Comparison of ENCODE assay signal across 6 mouse cellular contexts in genomic region chr17:46846573-46846972, GRCm38 (mm10). TPM values are rescaled to one million over a fixed set of nuclear protein-coding genes. Genes with fewer than 3 reads are reported as not detected.
DNase-seq lines count a peak whose midpoint lies in the region; TF ChIP-seq lines count a peak whose summit lies in the region.
"Not testable (repeated sequence)": the region's sequence is repeated elsewhere in the genome, so short reads cannot be mapped to it uniquely, and the experiment has no call there.

No protein-coding gene starts in this region.

- not testable (repeated sequence) for TF ChIP-seq CTCF in E14TG2a.4 (conservative IDR thresholded peaks at IDR 0.05; ENCODE audit: low read length); ES-Bruce4 (IDR thresholded peaks at IDR 0.05; ENCODE audit: low read depth, low read length)

- TF ChIP-seq POLR2A in ES-Bruce4 (IDR thresholded peaks at IDR 0.05; ENCODE audit: insufficient read depth, low read length), result peak; percentile 34

- H3K4me1 ChIP-seq in E14TG2a.4 (replicated peaks; ENCODE audit: low read depth, low read length), result peaks cover 93% of the 10 kb centered on the region
- H3K4me1 ChIP-seq in ES-Bruce4 (ENCODE audit: control insufficient read depth, insufficient read depth, low read length), result not testable (repeated sequence)
- peaks cover 0 to 22% of the 10 kb centered on the region in 2 experiments for H3K4me1 ChIP-seq in ES-E14 (ENCODE audit: control insufficient read depth in 2 of 2, insufficient read depth in 2 of 2, low read length in 2 of 2, poor library complexity in 1 of 2)

- H3K4me3 ChIP-seq in E14TG2a.4 (replicated peaks; ENCODE audit: low read length), result peak overlapping the region; percentile 79
- H3K4me3 ChIP-seq in ES-Bruce4 (ENCODE audit: low read depth, low read length), result peak overlapping the region; percentile 33; the same call in 1 of the 2 replicates
- H3K4me3 ChIP-seq in ES-E14 (ENCODE audit: insufficient read depth in 1 of 2, low read depth in 1 of 2, low read length in 2 of 2, poor library complexity in 1 of 2, severe bottlenecking in 1 of 2), result peak overlapping the region; percentile 63 to 68

- H3K9ac ChIP-seq in ES-Bruce4 (ENCODE audit: low read depth, poor library complexity, severe bottlenecking), result peak overlapping the region; percentile 27; the same call in 1 of the 2 replicates
- H3K9ac ChIP-seq in ES-E14 (ENCODE audit: insufficient read depth, low read depth, low read length, poor library complexity, severe bottlenecking), result peak overlapping the region; percentile 88

- DNase-seq in ES-CJ7 (ENCODE audit: low read depth, low spot score) (peak; percentile 85), R1 (ENCODE audit: low read depth, low spot score) (peak; percentile 94), ZHBTc4 (ENCODE audit: low read depth, low spot score) (peak; percentile 94)
- not testable (repeated sequence) for DNase-seq in ES-E14 (ENCODE audit: low read depth, low spot score)

- H3K36me3 ChIP-seq in E14TG2a.4 (ENCODE audit: insufficient read depth, low read length), result peaks cover 33% of the 10 kb centered on the region
- H3K36me3 ChIP-seq in ES-Bruce4 (ENCODE audit: control insufficient read depth, insufficient read depth, low read length, poor library complexity, severe bottlenecking); ES-E14 (ENCODE audit: control insufficient read depth, insufficient read depth, low read length, poor library complexity, severe bottlenecking): not testable (repeated sequence)

- H3K27ac ChIP-seq in ES-Bruce4 (ENCODE audit: insufficient read depth, low read length), result peak overlapping the region; percentile 54
- H3K27ac ChIP-seq in ES-E14 (ENCODE audit: insufficient read depth, low read depth, low read length, poor library complexity, severe bottlenecking), result peak overlapping the region; percentile 94

- H3K27me3 ChIP-seq in E14TG2a.4 (ENCODE audit: insufficient read depth, low read length); ES-Bruce4 (ENCODE audit: control insufficient read depth, insufficient read depth, low read length, poor library complexity, severe bottlenecking): not testable (repeated sequence)

- TF ChIP-seq EP300 in ES-Bruce4 (IDR thresholded peaks at IDR 0.05; ENCODE audit: insufficient read depth, low read depth, low read length), result 0 out of 2 replicates have a peak, but pooled peaks have one; percentile 39

- in situ Hi-C loops in ES-E14 (cut with MboI; ENCODE audit: low sequenced_read_pairs in 2 of 2, unreplicated experiment in 2 of 2), result not testable (repeated sequence)

- H3K9me3 ChIP-seq in E14TG2a.4 (ENCODE audit: low read length); ES-Bruce4 (replicated peaks; ENCODE audit: control insufficient read depth, insufficient read depth, low read length, poor library complexity, severe bottlenecking); ES-E14 (ENCODE audit: control insufficient read depth, insufficient read depth, low read depth, low read length): not testable (repeated sequence)

TF ChIP-seq in ES-E14, 5 proteins besides CTCF, POLR2A, EP300 and RAD21:
- TF ChIP-seq HCFC1 (IDR thresholded peaks at IDR 0.05; ENCODE audit: borderline replicate concordance, insufficient read depth, low read length) (peak; percentile 46; the same call in 1 of the 2 replicates), CHD2 (IDR thresholded peaks at IDR 0.05; ENCODE audit: low read depth, low read length) (peak; percentile 85; the same call in 1 of the 2 replicates)

RNA-seq across cellular contexts. Expression of gene Bicral, which starts 11.7 kb away (rescaled TPM):
- 24.2 and 26.7 TPM in 2 replicates for polyA plus RNA-seq in ES-Bruce4 (2011; ENCODE audit: insufficient read depth, insufficient read length, low read depth, missing spikeins)
- 20.2 and 27.1 TPM in 2 replicates for total RNA-seq in ES-E14 (2012; rRNA removed)

RNA-seq across cellular contexts. Expression of gene Tbcc, which starts 43.9 kb away (rescaled TPM):
- polyA plus RNA-seq in ES-Bruce4 (2011; ENCODE audit: insufficient read depth, insufficient read length, low read depth, missing spikeins), result 10.6 and 10.8 TPM in 2 replicates
- total RNA-seq in ES-E14 (2012; rRNA removed), result 20.5 and 30.0 TPM in 2 replicates
